In the genomic region with DNA sequence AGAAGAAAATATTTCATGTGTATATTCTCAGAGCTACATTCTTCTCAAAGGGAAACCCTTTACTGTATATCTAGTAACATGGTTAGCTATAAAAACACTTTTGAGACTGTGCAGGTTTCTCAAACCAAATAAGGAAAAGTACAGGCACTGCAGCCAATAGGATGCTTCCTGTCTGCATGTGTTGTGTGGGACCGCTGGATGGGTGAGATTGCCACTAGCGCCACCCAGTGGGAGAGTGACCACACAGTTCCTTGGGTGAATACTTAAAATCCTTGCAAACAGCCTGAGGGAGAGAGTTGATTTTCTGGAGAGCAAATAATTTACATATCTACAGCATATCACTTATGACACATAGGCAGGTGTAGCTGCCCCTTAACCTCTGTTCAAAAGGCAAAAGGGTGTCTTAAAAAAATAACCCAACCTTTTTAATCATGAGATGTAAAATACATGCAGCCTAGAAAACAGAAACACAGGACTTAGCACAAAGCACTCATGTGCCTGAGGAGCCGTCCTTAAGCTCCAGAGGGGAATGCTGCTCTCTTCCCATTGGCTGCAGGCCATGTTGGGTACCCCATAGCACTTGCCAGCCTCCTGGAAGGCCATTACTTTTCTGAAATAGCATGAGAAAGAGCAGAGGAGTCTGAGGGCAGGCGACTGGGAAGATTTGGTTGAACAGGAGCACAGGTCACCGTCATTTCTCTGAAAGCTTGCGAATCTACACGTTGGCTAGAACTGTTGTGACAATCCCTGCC, we compare ENCODE assay signal across 8 mouse cellular contexts. TPM values are rescaled to one million over a fixed set of nuclear protein-coding genes. Genes with fewer than 3 reads are reported as not detected.
A peak's percentile ranks its signal among the peaks of the same experiment; 100 is the strongest.
DNase-seq lines count a peak whose midpoint lies in the region; ATAC-seq and TF ChIP-seq lines count a peak whose summit lies in the region.

No protein-coding gene starts in this region.

- peak; percentile 33; the same call in 1 of the 2 replicates for ATAC-seq in hindbrain, embryonic 13.5 days (ENCODE audit: low FRiP score)
- ATAC-seq in limb, embryonic 11.5 days (ENCODE audit: insufficient number of reproducible peaks, low FRiP score, low TSS enrichment, low read depth), result no peak
- ATAC-seq in neural tube, embryonic 12.5 days (ENCODE audit: low FRiP score, low read depth), result peak; percentile 46; the same call in 1 of the 2 replicates
- no peak for ATAC-seq in erythroid progenitor cell, adult 5-6 weeks (replicated peaks; ENCODE audit: low FRiP score, poor library complexity, severe bottlenecking)

- no peak overlapping the region for H3K4me3 ChIP-seq in embryonic fibroblast, embryonic 13.5 days (ENCODE audit: insufficient read depth, low read length)
- no peak overlapping the region for H3K4me3 ChIP-seq in hindbrain, embryonic 13.5 days
- H3K4me3 ChIP-seq in limb, embryonic 11.5 days (ENCODE audit: low read depth, low read length), result no peak overlapping the region
- no peak overlapping the region for H3K4me3 ChIP-seq in neural tube, embryonic 12.5 days

- DNase-seq in ovary, postnatal 36 days (ENCODE audit: low spot score), result peak; percentile 50
- DNase-seq in ovary, adult 18-20 months (ENCODE audit: low spot score), result no peak
- peak; percentile 59 to 63 for DNase-seq in adrenal gland, postnatal 36 days
- peak; percentile 74 for DNase-seq in limb, embryonic 11.5 days (ENCODE audit: low spot score)

- H3K27me3 ChIP-seq in hindbrain, embryonic 13.5 days, result no peaks in the 10 kb centered on the region
- H3K27me3 ChIP-seq in limb, embryonic 11.5 days (ENCODE audit: control insufficient read depth, insufficient read depth, low read length), result no peaks in the 10 kb centered on the region
- H3K27me3 ChIP-seq in neural tube, embryonic 12.5 days (replicated peaks), result no peaks in the 10 kb centered on the region

- TF ChIP-seq CTCF in embryonic fibroblast, embryonic 13.5 days (IDR thresholded peaks at IDR 0.05; ENCODE audit: borderline replicate concordance, insufficient read depth, low read length), result peak; percentile 52; the same call in 1 of the 2 replicates

- peaks cover 50% of the 10 kb centered on the region for H3K36me3 ChIP-seq in hindbrain, embryonic 13.5 days
- H3K36me3 ChIP-seq in limb, embryonic 11.5 days (ENCODE audit: control insufficient read depth, insufficient read depth, low read length), result peaks cover 2% of the 10 kb centered on the region; the same call in 1 of the 2 replicates
- H3K36me3 ChIP-seq in neural tube, embryonic 12.5 days, result peaks cover 38% of the 10 kb centered on the region

- TF ChIP-seq POLR2A in embryonic fibroblast, embryonic 13.5 days (IDR thresholded peaks at IDR 0.05; ENCODE audit: low read depth, low read length), result no peak

- 60% methylated on average over 7 of the region's 7 CpGs for WGBS in hindbrain, embryonic 13.5 days
- WGBS in limb, embryonic 11.5 days, result 59% methylated on average over 7 of the region's 7 CpGs
- WGBS in neural tube, embryonic 12.5 days, result 59% methylated on average over 7 of the region's 7 CpGs

- H3K9ac ChIP-seq in hindbrain, embryonic 13.5 days, result no peak overlapping the region
- no peak overlapping the region for H3K9ac ChIP-seq in limb, embryonic 11.5 days (ENCODE audit: low read length)
- no peak overlapping the region for H3K9ac ChIP-seq in neural tube, embryonic 12.5 days

- H3K9me3 ChIP-seq in hindbrain, embryonic 13.5 days, result no peaks in the 10 kb centered on the region
- no peaks in the 10 kb centered on the region for H3K9me3 ChIP-seq in limb, embryonic 11.5 days (ENCODE audit: control insufficient read depth, low read length)
- H3K9me3 ChIP-seq in neural tube, embryonic 12.5 days, result no peaks in the 10 kb centered on the region

- no peaks in the 10 kb centered on the region for H3K4me1 ChIP-seq in embryonic fibroblast, embryonic 13.5 days (ENCODE audit: control insufficient read depth, insufficient read depth, low read length)
- H3K4me1 ChIP-seq in hindbrain, embryonic 13.5 days (replicated peaks), result peaks cover 7% of the 10 kb centered on the region; the same call in 1 of the 2 replicates
- H3K4me1 ChIP-seq in limb, embryonic 11.5 days (ENCODE audit: control insufficient read depth, insufficient read depth, low read length), result no peaks in the 10 kb centered on the region
- no peaks in the 10 kb centered on the region for H3K4me1 ChIP-seq in neural tube, embryonic 12.5 days

- no peak overlapping the region for H3K4me2 ChIP-seq in hindbrain, embryonic 13.5 days
- H3K4me2 ChIP-seq in limb, embryonic 11.5 days (ENCODE audit: low read depth, severe bottlenecking), result no peak overlapping the region
- H3K4me2 ChIP-seq in neural tube, embryonic 12.5 days (replicated peaks), result no peak overlapping the region

- no peak overlapping the region for H3K27ac ChIP-seq in embryonic fibroblast, embryonic 13.5 days (ENCODE audit: insufficient read depth, low read length)
- H3K27ac ChIP-seq in hindbrain, embryonic 13.5 days, result no peak overlapping the region
- H3K27ac ChIP-seq in limb, embryonic 11.5 days (replicated peaks; ENCODE audit: low read depth, low read length), result no peak overlapping the region
- no peak overlapping the region for H3K27ac ChIP-seq in neural tube, embryonic 12.5 days

RNA-seq across cellular contexts. Expression of gene Faxc, which starts 26.6 kb away (rescaled TPM):
- total RNA-seq in adrenal gland, postnatal 36 days (2021), result 1 to 10 TPM; 4.0 TPM
- 16.7 and 18.2 TPM in 2 replicates for polyA plus RNA-seq in embryonic fibroblast, embryonic 13.5 days (2011; ENCODE audit: insufficient read length, low read depth, missing spikeins)
- 19.4 and 20.0 TPM in 2 replicates for polyA plus RNA-seq in hindbrain, embryonic 13.5 days (2015; fragmentation: Nextera tagmentation; extraction: Ambion mirVana)
- 11.3 and 14.9 TPM in 2 replicates for polyA plus RNA-seq in limb, embryonic 11.5 days (2014; fragmentation: Nextera tagmentation; extraction: Ambion mirVana)
- 25.0 and 28.1 TPM in 2 replicates for polyA plus RNA-seq in neural tube, embryonic 12.5 days (2016; fragmentation: Nextera tagmentation; extraction: Ambion mirVana)
- not detected in 2 replicates for total RNA-seq in erythroid progenitor cell, adult 5-6 weeks (2015; ENCODE audit: low replicate concordance)
- total RNA-seq in erythroid progenitor cell, adult 5-6 weeks (2017; ENCODE audit: low replicate concordance), result not detected in 2 replicates

Comparison
In these comparisons a context has a peak if more than half of its experiments do, and no peak if none do; other contexts are left out.
1. ATAC-seq: peak in hindbrain, embryonic 13.5 days (single experiment) and neural tube, embryonic 12.5 days (single experiment); none in limb, embryonic 11.5 days (single experiment) and erythroid progenitor cell, adult 5-6 weeks (single experiment).